Mouse (Mus musculus): ENCODE measurements at regions not wholly inside any gene's neighbourhood (a gene's known extent, or its start where the extent isn't known, plus 50 kb on each side); places are given as distances from the start of the nearest gene placed in this dataset.
A peak's percentile ranks its signal among the peaks of the same experiment; 100 is the strongest.

DNA sequence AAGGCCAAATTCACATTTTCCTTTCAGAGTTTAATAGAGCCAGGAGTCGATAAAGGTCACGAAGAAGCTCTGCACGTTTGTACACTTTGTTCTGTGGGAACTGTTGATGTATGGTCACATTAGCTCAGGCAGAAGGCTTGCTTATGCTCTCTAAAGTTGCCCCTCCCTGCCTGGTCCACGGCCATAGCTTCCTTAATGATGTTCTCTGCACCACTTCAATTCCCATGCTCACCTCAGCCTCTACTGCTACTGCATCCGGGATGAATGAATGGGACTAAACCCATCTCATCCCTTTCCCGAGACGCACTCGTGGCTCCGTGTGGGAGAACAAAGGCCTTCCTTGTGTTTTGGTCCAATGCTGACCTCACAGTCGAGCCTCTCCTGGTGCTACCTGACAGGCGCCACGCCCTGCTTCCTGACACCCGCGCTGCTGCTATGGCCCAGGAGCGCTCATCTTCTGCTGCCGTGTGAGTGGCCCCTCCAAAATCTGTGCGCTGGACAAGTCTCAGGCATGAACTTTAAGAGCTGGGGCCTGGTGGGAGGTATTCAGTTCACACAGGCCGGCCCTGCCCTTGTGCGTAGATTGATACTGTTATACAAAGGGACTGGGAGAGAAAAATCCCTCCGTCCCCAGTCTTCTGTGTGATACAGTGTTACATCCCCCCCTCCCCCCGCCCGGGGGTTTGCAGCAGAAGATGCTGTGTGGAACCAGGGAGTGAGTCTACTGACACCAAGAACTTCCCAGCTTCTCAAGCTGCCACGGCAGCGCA lies 386.3 kb upstream of the Trpc7 start:
- TF ChIP-seq POLR2A (IDR thresholded peaks at IDR 0.05; ENCODE audit: borderline replicate concordance, extremely low read depth, insufficient read depth, insufficient read length, poor library complexity, severe bottlenecking) = no peak
- no peak for TF ChIP-seq CTCF (IDR thresholded peaks at IDR 0.05; ENCODE audit: borderline replicate concordance, extremely low read depth, insufficient read depth, insufficient read length)
- peak; percentile 12 for DNase-seq (ENCODE audit: low read depth)

DNA sequence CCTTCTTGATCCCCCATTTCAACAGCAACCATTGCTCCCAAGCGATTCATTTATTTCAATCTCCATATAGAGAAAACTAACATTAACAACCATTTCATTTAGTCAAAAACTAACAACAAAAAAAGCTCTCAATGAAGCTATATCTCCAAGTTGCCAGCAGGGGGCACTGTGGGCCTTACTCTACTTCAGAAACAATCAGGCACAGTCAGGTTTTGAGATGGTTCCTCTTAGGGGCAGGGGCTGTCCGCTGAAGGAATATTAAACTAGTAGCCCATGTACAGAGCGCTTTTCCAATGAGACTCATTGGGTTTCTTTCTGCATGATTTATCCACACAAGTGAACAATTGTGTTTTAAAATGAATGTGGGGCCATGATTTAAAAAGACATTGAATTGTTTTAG lies 385.7 kb upstream of the Trpc7 start:
- DNase-seq (ENCODE audit: low read depth) = peak; percentile 89
- TF ChIP-seq POLR2A (IDR thresholded peaks at IDR 0.05; ENCODE audit: borderline replicate concordance, extremely low read depth, insufficient read depth, insufficient read length, poor library complexity, severe bottlenecking) (no peak), CTCF (IDR thresholded peaks at IDR 0.05; ENCODE audit: borderline replicate concordance, extremely low read depth, insufficient read depth, insufficient read length) (peak; percentile 76; the same call in 1 of the 2 replicates)

DNA sequence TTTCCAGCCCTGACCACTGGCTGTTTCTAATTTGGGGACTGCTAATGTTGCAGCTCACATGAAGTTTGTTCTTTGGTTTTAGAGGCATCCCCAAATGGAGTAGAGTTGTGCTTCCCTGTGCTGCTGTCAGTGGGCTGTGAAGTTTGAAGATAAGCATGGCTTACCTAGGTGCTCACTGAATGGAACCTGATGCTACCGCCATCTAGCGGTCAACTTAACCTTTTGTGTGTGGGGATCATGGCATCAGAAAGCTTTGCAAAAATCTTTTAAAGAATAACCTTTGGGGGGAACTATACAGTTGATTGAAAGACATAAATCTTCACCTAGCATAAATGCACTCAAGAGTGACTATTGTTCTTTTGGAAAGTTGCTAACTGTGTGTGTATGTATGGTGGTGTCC lies 382.8 kb upstream of the Trpc7 start:
- no peak for TF ChIP-seq POLR2A (IDR thresholded peaks at IDR 0.05; ENCODE audit: borderline replicate concordance, extremely low read depth, insufficient read depth, insufficient read length, poor library complexity, severe bottlenecking)
- peak; percentile 63; the same call in 1 of the 2 replicates for TF ChIP-seq CTCF (IDR thresholded peaks at IDR 0.05; ENCODE audit: borderline replicate concordance, extremely low read depth, insufficient read depth, insufficient read length)
- DNase-seq (ENCODE audit: low read depth) = peak; percentile 56

DNA sequence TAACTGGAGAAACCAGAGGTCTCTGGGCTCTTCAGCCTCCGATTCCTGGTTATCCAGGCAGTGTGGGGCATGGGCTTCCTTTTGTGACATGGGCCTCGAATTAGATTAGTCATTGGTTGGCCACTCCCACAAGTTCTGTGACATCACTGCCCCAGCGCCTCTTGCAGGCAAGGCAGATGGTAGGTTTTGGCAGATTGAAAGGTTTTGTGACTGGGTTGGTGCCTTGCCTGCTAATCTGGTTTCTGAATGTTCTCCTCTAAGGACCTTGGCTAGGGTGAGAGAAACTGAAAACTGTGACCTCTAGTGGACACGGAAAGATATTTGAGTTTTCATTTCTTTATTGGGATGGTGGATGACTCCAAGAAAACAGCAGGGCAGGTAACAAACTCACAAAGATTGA lies 381.3 kb upstream of the Trpc7 start:
- peak; percentile 77 for DNase-seq (ENCODE audit: low read depth)
- TF ChIP-seq CTCF (IDR thresholded peaks at IDR 0.05; ENCODE audit: borderline replicate concordance, extremely low read depth, insufficient read depth, insufficient read length) (peak; percentile 19; the same call in 1 of the 2 replicates), POLR2A (IDR thresholded peaks at IDR 0.05; ENCODE audit: borderline replicate concordance, extremely low read depth, insufficient read depth, insufficient read length, poor library complexity, severe bottlenecking) (no peak)

DNA sequence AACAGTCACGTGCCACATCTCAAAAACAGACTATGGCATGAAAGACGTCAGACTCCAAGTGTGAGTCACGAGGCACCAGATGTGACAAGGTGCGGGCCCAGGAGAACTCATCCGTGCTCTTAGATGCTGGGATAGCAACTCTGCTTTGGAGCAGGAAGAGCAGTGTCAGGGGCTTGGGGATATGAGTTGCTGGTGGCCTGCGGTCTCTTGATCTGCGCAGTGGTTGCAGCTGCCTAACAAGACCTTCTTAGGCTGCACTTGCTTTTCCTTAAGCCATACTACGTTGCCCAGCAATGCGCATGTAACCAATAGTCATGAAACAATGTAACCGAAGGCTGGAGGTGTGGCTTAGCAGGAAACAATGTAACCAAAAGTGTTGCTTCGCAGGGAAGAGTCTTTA lies 380.1 kb upstream of the Trpc7 start:
- DNase-seq (ENCODE audit: low read depth) = no peak
- TF ChIP-seq POLR2A (IDR thresholded peaks at IDR 0.05; ENCODE audit: borderline replicate concordance, extremely low read depth, insufficient read depth, insufficient read length, poor library complexity, severe bottlenecking) (no peak), CTCF (IDR thresholded peaks at IDR 0.05; ENCODE audit: borderline replicate concordance, extremely low read depth, insufficient read depth, insufficient read length) (no peak)

DNA sequence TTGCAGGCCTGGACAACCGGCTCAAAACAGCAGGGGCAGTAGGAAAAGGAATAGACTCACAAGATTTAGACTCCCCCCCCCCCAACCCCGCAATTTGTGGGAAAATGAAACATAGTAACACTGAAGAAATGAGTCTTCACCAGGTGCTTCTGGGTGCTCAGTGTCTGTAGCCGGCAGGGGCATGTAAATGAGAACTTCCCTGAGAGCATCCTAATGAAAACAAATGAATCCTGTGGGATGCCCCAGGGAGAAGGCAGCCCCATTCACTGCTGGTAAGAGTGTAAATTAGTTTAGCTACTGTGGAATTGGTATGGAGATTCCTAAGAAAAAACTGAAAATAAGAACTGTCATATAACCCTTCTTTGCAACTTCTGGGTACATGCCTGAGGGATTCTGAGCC lies 377.8 kb upstream of the Trpc7 start:
- TF ChIP-seq CTCF (IDR thresholded peaks at IDR 0.05; ENCODE audit: borderline replicate concordance, extremely low read depth, insufficient read depth, insufficient read length) (no peak), POLR2A (IDR thresholded peaks at IDR 0.05; ENCODE audit: borderline replicate concordance, extremely low read depth, insufficient read depth, insufficient read length, poor library complexity, severe bottlenecking) (no peak)
- peak; percentile 35 for DNase-seq (ENCODE audit: low read depth)

DNA sequence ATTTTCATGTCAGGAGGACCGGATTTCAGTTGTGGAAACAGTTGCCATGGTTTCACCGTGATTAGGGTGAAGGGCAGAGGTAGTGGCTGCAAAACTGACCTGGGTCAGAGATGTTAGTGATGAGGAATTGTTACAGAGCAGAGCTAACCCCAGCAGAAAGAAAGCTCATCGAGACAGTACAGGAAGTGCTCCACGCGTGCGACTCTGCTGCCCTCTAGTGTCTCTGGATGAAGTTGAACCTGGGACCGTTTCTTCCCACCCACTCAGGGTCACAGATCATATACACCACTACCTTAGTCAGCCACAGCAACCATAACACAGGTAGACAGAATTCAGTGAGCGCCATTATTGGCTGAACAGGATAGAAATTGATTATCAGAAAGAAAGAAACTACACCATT lies 373.8 kb upstream of the Trpc7 start:
- DNase-seq (ENCODE audit: low read depth) = peak; percentile 82
- TF ChIP-seq POLR2A (IDR thresholded peaks at IDR 0.05; ENCODE audit: borderline replicate concordance, extremely low read depth, insufficient read depth, insufficient read length, poor library complexity, severe bottlenecking) = no peak
- peak; percentile 98 for TF ChIP-seq CTCF (IDR thresholded peaks at IDR 0.05; ENCODE audit: borderline replicate concordance, extremely low read depth, insufficient read depth, insufficient read length)

DNA sequence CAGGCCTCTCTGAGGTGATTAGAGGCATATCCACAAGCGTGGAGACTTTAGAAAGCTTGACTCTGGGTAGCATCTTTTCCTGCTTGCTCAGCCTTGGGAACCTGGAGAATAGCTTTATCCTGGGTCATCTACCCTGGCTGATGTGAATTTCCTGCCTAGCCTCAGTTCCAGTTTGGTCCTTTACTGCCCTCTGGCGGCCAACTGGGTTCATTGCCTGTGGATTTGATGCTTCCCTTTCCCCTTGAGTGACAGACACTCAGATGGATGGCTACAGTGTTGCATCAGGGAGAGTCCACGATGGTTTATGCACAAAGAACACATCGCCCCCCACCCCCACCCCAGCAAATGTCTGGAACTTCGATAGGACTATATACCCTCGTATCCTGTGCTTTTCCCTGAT lies 364.1 kb upstream of the Trpc7 start:
- no peak for TF ChIP-seq POLR2A (IDR thresholded peaks at IDR 0.05; ENCODE audit: borderline replicate concordance, extremely low read depth, insufficient read depth, insufficient read length, poor library complexity, severe bottlenecking)
- peak; percentile 92 for TF ChIP-seq CTCF (IDR thresholded peaks at IDR 0.05; ENCODE audit: borderline replicate concordance, extremely low read depth, insufficient read depth, insufficient read length)
- peak; percentile 90 for DNase-seq (ENCODE audit: low read depth)

DNA sequence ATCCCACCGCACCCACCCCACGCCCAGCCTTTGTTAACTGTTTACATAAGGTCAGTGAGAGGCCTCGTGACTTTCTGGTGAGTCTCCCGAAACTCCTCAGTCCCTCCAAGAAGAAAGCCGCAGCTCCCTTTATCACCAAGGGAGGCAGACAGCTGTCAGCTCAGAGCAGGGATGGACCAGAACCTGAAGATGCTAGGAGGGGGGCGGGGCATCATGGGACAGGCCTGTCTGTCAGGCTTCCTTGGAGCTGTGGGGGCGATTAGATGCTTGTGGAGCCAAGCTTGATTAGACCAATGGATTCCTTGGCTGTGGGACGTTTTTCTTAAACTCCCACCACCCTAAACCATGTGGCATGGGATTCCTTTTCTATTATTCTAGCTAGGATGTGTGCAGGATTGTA lies 363.7 kb upstream of the Trpc7 start:
- DNase-seq (ENCODE audit: low read depth) = no peak
- no peak for TF ChIP-seq POLR2A (IDR thresholded peaks at IDR 0.05; ENCODE audit: borderline replicate concordance, extremely low read depth, insufficient read depth, insufficient read length, poor library complexity, severe bottlenecking)
- no peak for TF ChIP-seq CTCF (IDR thresholded peaks at IDR 0.05; ENCODE audit: borderline replicate concordance, extremely low read depth, insufficient read depth, insufficient read length)

DNA sequence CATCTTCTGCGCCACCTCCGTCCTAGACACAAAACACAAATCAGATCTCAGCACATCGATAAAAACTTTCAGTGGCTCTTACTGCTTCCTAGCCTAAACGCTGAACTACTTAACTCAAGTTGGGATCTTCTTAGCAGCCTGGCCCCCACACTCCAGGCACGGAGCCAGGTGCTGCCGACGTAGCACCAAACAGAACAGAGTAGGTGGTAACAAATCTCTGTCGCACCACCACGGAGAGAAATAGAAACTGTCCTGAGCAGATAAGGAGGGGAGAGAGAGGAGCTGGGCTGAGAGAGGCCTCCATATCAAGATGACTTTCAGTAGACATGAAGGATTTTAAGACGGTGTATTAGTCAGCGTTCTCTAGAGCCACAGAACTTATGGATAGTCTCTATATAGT lies 360.1 kb upstream of the Trpc7 start:
- no peak for TF ChIP-seq CTCF (IDR thresholded peaks at IDR 0.05; ENCODE audit: borderline replicate concordance, extremely low read depth, insufficient read depth, insufficient read length)
- no peak for TF ChIP-seq POLR2A (IDR thresholded peaks at IDR 0.05; ENCODE audit: borderline replicate concordance, extremely low read depth, insufficient read depth, insufficient read length, poor library complexity, severe bottlenecking)
- DNase-seq (ENCODE audit: low read depth) = no peak

DNA sequence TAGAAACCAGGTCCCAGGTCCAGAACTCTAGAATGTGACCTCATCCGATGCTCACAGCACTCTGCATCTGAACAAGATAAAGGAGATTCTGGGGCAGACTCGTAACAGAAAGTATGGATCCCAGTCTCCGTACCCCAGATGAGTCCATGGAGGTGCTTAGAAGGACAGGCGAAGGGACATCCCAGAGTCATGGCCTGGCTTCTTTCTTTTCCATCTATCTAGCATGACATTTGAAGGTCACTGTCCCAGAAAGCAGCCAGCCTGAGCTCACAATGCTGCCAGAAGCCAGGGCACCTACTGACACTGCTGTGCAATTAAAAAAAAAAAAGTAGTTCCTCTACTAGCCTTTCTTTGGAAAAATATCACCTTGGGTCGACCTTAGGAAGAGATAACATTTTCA lies 354.1 kb upstream of the Trpc7 start:
- DNase-seq (ENCODE audit: low read depth) = no peak
- no peak for TF ChIP-seq CTCF (IDR thresholded peaks at IDR 0.05; ENCODE audit: borderline replicate concordance, extremely low read depth, insufficient read depth, insufficient read length)

DNA sequence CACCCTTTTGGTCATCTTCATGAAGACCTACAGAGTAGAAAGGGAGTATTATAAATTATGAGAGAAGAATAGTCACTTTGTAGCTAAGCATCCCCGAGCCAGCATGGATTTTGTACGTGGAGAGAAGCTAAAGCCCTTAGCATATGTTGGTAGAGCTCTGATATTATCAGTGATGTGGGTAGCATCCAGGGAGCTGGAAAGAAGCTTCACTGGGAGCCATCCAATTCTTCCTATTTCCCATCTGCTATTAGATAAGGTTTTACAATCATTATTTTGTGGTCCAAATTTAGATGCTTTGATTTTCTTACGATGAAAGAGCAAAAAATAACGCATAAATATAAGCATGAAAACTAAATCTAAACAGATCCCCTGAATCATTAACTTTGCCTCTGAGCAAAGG lies 353.6 kb upstream of the Trpc7 start:
- peak; percentile 37 for DNase-seq (ENCODE audit: low read depth)

More for the DNA sequence above, 353.6 kb upstream of the Trpc7 start:
- TF ChIP-seq POLR2A (IDR thresholded peaks at IDR 0.05; ENCODE audit: borderline replicate concordance, extremely low read depth, insufficient read depth, insufficient read length, poor library complexity, severe bottlenecking) (no peak), CTCF (IDR thresholded peaks at IDR 0.05; ENCODE audit: borderline replicate concordance, extremely low read depth, insufficient read depth, insufficient read length) (no peak)
